Mouse (Mus musculus): ENCODE data around the gene Foxk1. TPM values are rescaled to one million over a fixed set of nuclear protein-coding genes. Genes with fewer than 3 reads are reported as not detected.

Gene Foxk1
- polyA plus RNA-seq, 2 experiments = 6.0 to 18.6 TPM

DNA sequence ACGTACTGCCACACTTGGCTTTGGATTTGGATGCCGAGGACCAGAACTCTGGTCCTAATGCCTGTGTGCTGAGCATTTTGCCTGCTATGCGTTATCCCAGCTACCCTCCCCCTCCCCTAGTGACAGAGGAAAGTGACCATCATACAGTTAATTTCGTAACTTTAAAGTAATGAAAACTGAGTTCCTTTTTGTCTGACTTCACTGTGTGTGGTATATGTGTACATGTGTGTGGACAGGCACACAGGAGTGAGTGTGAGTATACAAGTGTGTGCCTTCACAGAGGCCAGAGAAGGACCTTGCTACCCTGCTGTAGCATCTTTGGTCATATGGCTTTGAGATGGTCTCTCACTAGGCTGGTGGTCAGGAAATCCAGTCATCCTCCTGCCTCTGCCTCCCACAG is 17.1 kb downstream of the Foxk1 start:
- Histone ChIP-seq H3K36me3 (ENCODE audit: control insufficient read depth, insufficient read depth, low read length) (peaks cover 36% of the 10 kb centered on the region), H3K4me3 (replicated peaks; ENCODE audit: low read length) (no peak overlapping the region), H3K27me3 (ENCODE audit: control insufficient read depth, insufficient read depth, low read length) (no peaks in the 10 kb centered on the region), H3K4me2 (replicated peaks; ENCODE audit: low read depth, low read length, severe bottlenecking) (no peak overlapping the region), H3K9ac (ENCODE audit: low read depth, low read length, severe bottlenecking) (no peak overlapping the region), H3K4me1 (ENCODE audit: control insufficient read depth, insufficient read depth, low read length) (peaks cover 18% of the 10 kb centered on the region), H3K27ac (replicated peaks; ENCODE audit: low read depth, low read length) (no peak overlapping the region), H3K9me3 (ENCODE audit: control insufficient read depth, low read length) (no peaks in the 10 kb centered on the region)
- 90% methylated on average over 4 of the region's 4 CpGs for WGBS
- ATAC-seq (ENCODE audit: low FRiP score, low read depth) = no peak
- DNase-seq (ENCODE audit: low spot score) = no peak
- TF ChIP-seq POLR2A (IDR thresholded peaks at IDR 0.05; ENCODE audit: borderline replicate concordance, extremely low read depth, insufficient read depth, insufficient read length) = no peak

DNA sequence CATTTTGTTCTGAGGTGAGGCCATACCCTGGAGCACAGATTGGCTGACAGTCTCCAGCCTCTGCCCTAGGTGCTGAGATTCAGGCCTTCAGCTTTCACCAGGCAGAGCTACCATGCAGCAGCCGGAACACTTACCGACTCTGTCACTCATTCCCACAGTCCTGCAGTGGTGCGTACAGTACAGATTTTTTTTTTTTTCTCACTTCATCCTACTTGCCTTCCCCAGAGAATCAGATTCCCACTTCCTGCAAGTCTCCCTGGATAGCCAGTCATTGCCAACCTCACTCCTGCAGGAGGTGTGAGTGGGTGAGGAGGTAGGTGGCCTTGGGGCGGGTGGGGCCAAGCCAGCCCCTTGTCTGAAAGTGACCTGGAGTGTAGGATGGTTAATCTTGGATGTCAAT is 19.0 kb downstream of the Foxk1 start:
- no peak overlapping the region for H3K27ac ChIP-seq (replicated peaks; ENCODE audit: low read depth, low read length)
- no peak overlapping the region for H3K4me3 ChIP-seq (replicated peaks; ENCODE audit: low read length)
- WGBS = 94% methylated on average over 4 of the region's 4 CpGs
- peaks cover 36% of the 10 kb centered on the region for H3K36me3 ChIP-seq (ENCODE audit: control insufficient read depth, insufficient read depth, low read length)
- H3K9ac ChIP-seq (ENCODE audit: low read depth, low read length, severe bottlenecking) = no peak overlapping the region
- H3K9me3 ChIP-seq (ENCODE audit: control insufficient read depth, low read length) = no peaks in the 10 kb centered on the region
- no peaks in the 10 kb centered on the region for H3K27me3 ChIP-seq (ENCODE audit: control insufficient read depth, insufficient read depth, low read length)
- no peak for ATAC-seq (ENCODE audit: low FRiP score, low read depth)
- no peak for DNase-seq (ENCODE audit: low spot score)
- TF ChIP-seq POLR2A (IDR thresholded peaks at IDR 0.05; ENCODE audit: borderline replicate concordance, extremely low read depth, insufficient read depth, insufficient read length) = no peak
- H3K4me1 ChIP-seq (ENCODE audit: control insufficient read depth, insufficient read depth, low read length) = peaks cover 10% of the 10 kb centered on the region; the same call in 1 of the 2 replicates
- no peak overlapping the region for H3K4me2 ChIP-seq (replicated peaks; ENCODE audit: low read depth, low read length, severe bottlenecking)

- Histone ChIP-seq H3K4me1 (ENCODE audit: control insufficient read depth, insufficient read depth, low read length) (peaks cover 10% of the 10 kb centered on the region; the same call in 1 of the 2 replicates), H3K4me3 (replicated peaks; ENCODE audit: low read length) (no peak overlapping the region), H3K9ac (ENCODE audit: low read depth, low read length, severe bottlenecking) (no peak overlapping the region), H3K4me2 (replicated peaks; ENCODE audit: low read depth, low read length, severe bottlenecking) (no peak overlapping the region), H3K27ac (replicated peaks; ENCODE audit: low read depth, low read length) (no peak overlapping the region), H3K9me3 (ENCODE audit: control insufficient read depth, low read length) (no peaks in the 10 kb centered on the region), H3K36me3 (ENCODE audit: control insufficient read depth, insufficient read depth, low read length) (peaks cover 38% of the 10 kb centered on the region), H3K27me3 (ENCODE audit: control insufficient read depth, insufficient read depth, low read length) (no peaks in the 10 kb centered on the region)
- ATAC-seq (ENCODE audit: low FRiP score, low read depth) (no peak), DNase-seq (ENCODE audit: low spot score) (no peak)
- 89% methylated on average over 9 of the region's 9 CpGs for WGBS
- TF ChIP-seq POLR2A (IDR thresholded peaks at IDR 0.05; ENCODE audit: borderline replicate concordance, extremely low read depth, insufficient read depth, insufficient read length) = no peak
Observed at GRCm38 (mm10) chr5:142420920-142421319, 19.6 kb downstream of the Foxk1 start.

GRCm38 (mm10) chr5:142421886-142422285 is 20.6 kb downstream of the Foxk1 start:
- H3K9ac ChIP-seq (ENCODE audit: low read depth, low read length, severe bottlenecking) = no peak overlapping the region
- H3K4me1 ChIP-seq (ENCODE audit: control insufficient read depth, insufficient read depth, low read length) = peaks cover 10% of the 10 kb centered on the region; the same call in 1 of the 2 replicates
- no peak for TF ChIP-seq POLR2A (IDR thresholded peaks at IDR 0.05; ENCODE audit: borderline replicate concordance, extremely low read depth, insufficient read depth, insufficient read length)
- H3K27me3 ChIP-seq (ENCODE audit: control insufficient read depth, insufficient read depth, low read length) = no peaks in the 10 kb centered on the region
- ATAC-seq (ENCODE audit: low FRiP score, low read depth) = no peak
- H3K36me3 ChIP-seq (ENCODE audit: control insufficient read depth, insufficient read depth, low read length) = peaks cover 37% of the 10 kb centered on the region
- 89% methylated on average over 5 of the region's 5 CpGs for WGBS
- H3K4me3 ChIP-seq (replicated peaks; ENCODE audit: low read length) = no peak overlapping the region
- no peak for DNase-seq (ENCODE audit: low spot score)
- H3K4me2 ChIP-seq (replicated peaks; ENCODE audit: low read depth, low read length, severe bottlenecking) = no peak overlapping the region
- H3K9me3 ChIP-seq (ENCODE audit: control insufficient read depth, low read length) = no peaks in the 10 kb centered on the region
- H3K27ac ChIP-seq (replicated peaks; ENCODE audit: low read depth, low read length) = no peak overlapping the region

- WGBS = 88% methylated on average over 10 of the region's 10 CpGs
- Histone ChIP-seq H3K27ac (replicated peaks; ENCODE audit: low read depth, low read length) (no peak overlapping the region), H3K4me2 (replicated peaks; ENCODE audit: low read depth, low read length, severe bottlenecking) (no peak overlapping the region), H3K9ac (ENCODE audit: low read depth, low read length, severe bottlenecking) (no peak overlapping the region), H3K36me3 (ENCODE audit: control insufficient read depth, insufficient read depth, low read length) (peaks cover 34% of the 10 kb centered on the region), H3K27me3 (ENCODE audit: control insufficient read depth, insufficient read depth, low read length) (no peaks in the 10 kb centered on the region), H3K4me3 (replicated peaks; ENCODE audit: low read length) (no peak overlapping the region), H3K4me1 (ENCODE audit: control insufficient read depth, insufficient read depth, low read length) (peaks cover 10% of the 10 kb centered on the region; the same call in 1 of the 2 replicates), H3K9me3 (ENCODE audit: control insufficient read depth, low read length) (no peaks in the 10 kb centered on the region)
- TF ChIP-seq POLR2A (IDR thresholded peaks at IDR 0.05; ENCODE audit: borderline replicate concordance, extremely low read depth, insufficient read depth, insufficient read length) = no peak
- no peak for ATAC-seq (ENCODE audit: low FRiP score, low read depth)
- DNase-seq (ENCODE audit: low spot score) = no peak
Observed at GRCm38 (mm10) chr5:142423141-142423540, 21.8 kb downstream of the Foxk1 start.

DNA sequence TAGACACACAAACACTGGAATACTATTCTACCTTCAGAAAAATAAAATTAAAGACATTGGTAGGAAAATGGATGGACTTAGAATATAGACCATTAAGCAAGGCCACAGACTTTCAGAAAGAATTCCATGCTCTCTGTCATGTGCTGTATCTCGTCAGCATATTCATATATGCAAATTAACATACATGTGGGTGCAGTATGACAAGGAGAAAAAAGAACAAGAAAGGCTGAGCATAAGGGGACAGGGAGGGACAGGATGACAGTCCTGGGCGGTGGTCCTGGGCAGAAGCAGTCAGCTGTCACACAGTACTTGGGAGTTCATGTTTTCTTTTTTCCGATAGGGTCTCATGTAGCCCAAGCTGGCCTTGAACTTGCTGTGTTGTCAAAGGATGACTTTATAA is 22.4 kb downstream of the Foxk1 start:
- DNase-seq (ENCODE audit: low spot score) = no peak
- no peak overlapping the region for H3K9ac ChIP-seq (ENCODE audit: low read depth, low read length, severe bottlenecking)
- H3K36me3 ChIP-seq (ENCODE audit: control insufficient read depth, insufficient read depth, low read length) = peaks cover 34% of the 10 kb centered on the region
- WGBS = 65% methylated on average over 3 of the region's 3 CpGs
- H3K27ac ChIP-seq (replicated peaks; ENCODE audit: low read depth, low read length) = no peak overlapping the region
- peaks cover 10% of the 10 kb centered on the region; the same call in 1 of the 2 replicates for H3K4me1 ChIP-seq (ENCODE audit: control insufficient read depth, insufficient read depth, low read length)
- ATAC-seq (ENCODE audit: low FRiP score, low read depth) = no peak
- H3K9me3 ChIP-seq (ENCODE audit: control insufficient read depth, low read length) = no peaks in the 10 kb centered on the region
- TF ChIP-seq POLR2A (IDR thresholded peaks at IDR 0.05; ENCODE audit: borderline replicate concordance, extremely low read depth, insufficient read depth, insufficient read length) = no peak
- H3K4me2 ChIP-seq (replicated peaks; ENCODE audit: low read depth, low read length, severe bottlenecking) = no peak overlapping the region
- H3K4me3 ChIP-seq (replicated peaks; ENCODE audit: low read length) = no peak overlapping the region
- no peaks in the 10 kb centered on the region for H3K27me3 ChIP-seq (ENCODE audit: control insufficient read depth, insufficient read depth, low read length)
